Mouse (Mus musculus): Measurements from ENCODE around the gene Hand1.

Gene Hand1

GRCm38 (mm10) chr11:57832552-57833201, at the start of gene Hand1:
Gene Hand1 (minus strand): TSS chr11:57832818.
- POLR2A ChIA-PET: interaction anchor here in 3 of 4 experiments (0.6 to 1.8 kb wide), 5 partner anchors 9 to 99 kb away, joined by 3 to 8 read pairs (median 6); no protein-coding TSS in a partner anchor
- CTCF ChIA-PET: interaction anchor here in 3 of 4 experiments (0.5 to 1.6 kb wide), 5 partner anchors 8 to 102 kb away, joined by 3 to 6 read pairs (median 3); no protein-coding TSS in a partner anchor

- POLR2A ChIA-PET: no interaction called here
These were observed 43.5 kb upstream of the Hand1 start for GRCm38 (mm10) chr11:57876157-57876556.

GRCm38 (mm10) chr11:57873014-57873413, 40.4 kb upstream of the Hand1 start:
- POLR2A ChIA-PET: no interaction called here
- CTCF ChIA-PET: interaction anchor here in 1 of 4 experiments (0.6 kb wide), 1 partner anchor 125 kb away, joined by 9 read pairs; no protein-coding TSS in a partner anchor

More at GRCm38 (mm10) chr11:57876157-57876556, 43.5 kb upstream of the Hand1 start:
- CTCF ChIA-PET: no interaction called here

- POLR2A ChIA-PET: interaction anchor here in 2 of 4 experiments (0.7 to 1.2 kb wide), 2 partner anchors 8 to 31 kb away, joined by 3 read pairs; no protein-coding TSS in a partner anchor
- CTCF ChIA-PET: interaction anchor here (0.6 to 2.0 kb wide), 17 partner anchors 8 to 81 kb away, joined by 3 to 13 read pairs (median 3); no protein-coding TSS in a partner anchor
These were observed 36.3 kb upstream of the Hand1 start for GRCm38 (mm10) chr11:57868753-57869460.

- ChIA-PET CTCF (interaction anchor here in 1 of 4 experiments (0.7 kb wide), 1 partner anchor 45 kb away, joined by 13 read pairs; no protein-coding TSS in a partner anchor), POLR2A (interaction anchor here in 3 of 4 experiments (0.6 to 0.9 kb wide), 3 partner anchors 8 to 467 kb away, joined by 3 to 7 read pairs (median 5); no protein-coding TSS in a partner anchor)
These were observed 33.8 kb upstream of the Hand1 start for GRCm38 (mm10) chr11:57866466-57866865.

GRCm38 (mm10) chr11:57864577-57864976, 32.0 kb upstream of the Hand1 start:
- ChIA-PET CTCF (interaction anchor here in 1 of 4 experiments (0.6 kb wide), 1 partner anchor 78 kb away, joined by 3 read pairs; no protein-coding TSS in a partner anchor), POLR2A (no interaction called here)

- CTCF ChIA-PET: no interaction called here
- POLR2A ChIA-PET: interaction anchor here in 1 of 4 experiments (0.5 kb wide), 1 partner anchor 29 kb away, joined by 3 read pairs; no protein-coding TSS in a partner anchor
These were observed 29.5 kb upstream of the Hand1 start for GRCm38 (mm10) chr11:57862088-57862487.

GRCm38 (mm10) chr11:57857709-57858108, 25.1 kb upstream of the Hand1 start:
- ChIA-PET POLR2A (interaction anchor here in 1 of 4 experiments (1.2 kb wide), 1 partner anchor 9 kb away, joined by 3 read pairs; no protein-coding TSS in a partner anchor), CTCF (interaction anchor here in 2 of 4 experiments (0.6 kb wide), 2 partner anchors 93 to 111 kb away, joined by 3 read pairs; no protein-coding TSS in a partner anchor)

- CTCF ChIA-PET: interaction anchor here in 2 of 4 experiments (0.7 to 1.1 kb wide), 3 partner anchors 15 to 239 kb away, joined by 3 to 7 read pairs (median 3); no protein-coding TSS in a partner anchor
- POLR2A ChIA-PET: no interaction called here
These were observed 21.0 kb upstream of the Hand1 start for GRCm38 (mm10) chr11:57853571-57853970.

- POLR2A ChIA-PET: interaction anchor here in 2 of 4 experiments (0.6 to 1.5 kb wide), 3 partner anchors 31 to 59 kb away, joined by 3 to 5 read pairs (median 4); no protein-coding TSS in a partner anchor
- CTCF ChIA-PET: interaction anchor here in 1 of 4 experiments (1.0 to 1.1 kb wide), 2 partner anchors 10 to 27 kb away, joined by 3 read pairs; no protein-coding TSS in a partner anchor
These were observed 18.3 kb upstream of the Hand1 start for GRCm38 (mm10) chr11:57850931-57851330.

- ChIA-PET CTCF (no interaction called here), POLR2A (interaction anchor here in 1 of 4 experiments (1.5 kb wide), 1 partner anchor 38 kb away, joined by 4 read pairs; no protein-coding TSS in a partner anchor)
These were observed 17.7 kb upstream of the Hand1 start for GRCm38 (mm10) chr11:57850298-57850697.

GRCm38 (mm10) chr11:57847396-57847795, 14.8 kb upstream of the Hand1 start:
- CTCF ChIA-PET: interaction anchor here in 2 of 4 experiments (0.6 to 1.0 kb wide), 4 partner anchors 14 to 368 kb away, joined by 3 to 10 read pairs (median 4); partner anchors contain the start of gene Gemin5 (in 1 of the 2)
- POLR2A ChIA-PET: interaction anchor here in 1 of 4 experiments (0.6 kb wide), 1 partner anchor 1209 kb away, joined by 3 read pairs; no protein-coding TSS in a partner anchor

GRCm38 (mm10) chr11:57846421-57847363, 14.1 kb upstream of the Hand1 start:
- ChIA-PET POLR2A (interaction anchor here in 1 of 4 experiments (0.6 kb wide), 1 partner anchor 1209 kb away, joined by 3 read pairs; no protein-coding TSS in a partner anchor), CTCF (interaction anchor here in 2 of 4 experiments (0.6 to 1.0 kb wide), 5 partner anchors 13 to 367 kb away, joined by 3 to 10 read pairs (median 4); partner anchors contain the start of gene Gemin5 (in 1 of the 2))

- POLR2A ChIA-PET: interaction anchor here in 2 of 4 experiments (0.6 to 2.4 kb wide), 5 partner anchors 8 to 169 kb away, joined by 3 to 8 read pairs (median 3); partner anchors contain the start of gene Hand1 (in 1 of the 2)
- CTCF ChIA-PET: interaction anchor here in 3 of 4 experiments (0.5 to 2.2 kb wide), 6 partner anchors 9 to 77 kb away, joined by 3 to 6 read pairs (median 3); partner anchors contain the start of gene Hand1 (in 1 of the 3)
These were observed 8.8 kb upstream of the Hand1 start for GRCm38 (mm10) chr11:57841391-57841790.

GRCm38 (mm10) chr11:57840986-57841385, 8.4 kb upstream of the Hand1 start:
- POLR2A ChIA-PET: interaction anchor here in 2 of 4 experiments (0.6 to 2.4 kb wide), 4 partner anchors 8 to 169 kb away, joined by 3 to 8 read pairs (median 4); partner anchors contain the start of gene Hand1 (in 1 of the 2)
- CTCF ChIA-PET: interaction anchor here in 3 of 4 experiments (0.5 to 2.2 kb wide), 5 partner anchors 8 to 77 kb away, joined by 3 to 6 read pairs (median 3); partner anchors contain the start of gene Hand1 (in 1 of the 3)

GRCm38 (mm10) chr11:57837861-57838680, 5.5 kb upstream of the Hand1 start:
- ChIA-PET POLR2A (interaction anchor here in 2 of 4 experiments (0.6 to 1.1 kb wide), 3 partner anchors 13 to 163 kb away, joined by 3 read pairs; no protein-coding TSS in a partner anchor), CTCF (interaction anchor here in 2 of 4 experiments (0.7 to 1.7 kb wide), 3 partner anchors 13 to 294 kb away, joined by 3 to 9 read pairs (median 3); no protein-coding TSS in a partner anchor)
